Mouse (Mus musculus) gastrocnemius, adult 2 months (tissue): Measurements from ENCODE around the gene Adamts10. TPM values are rescaled to one million over a fixed set of nuclear protein-coding genes. Genes with fewer than 3 reads are reported as not detected.

Experiments
- DNase-seq: peaks from one replicate; pipeline ENCODE4 v3.0.0; 2022
- H3K27ac ChIP-seq: fragments of 200-600 bp; 2 replicates; pipeline ENCODE4 v1.8.1; 2022; ENCODE audit warnings: mild to moderate bottlenecking
- H3K4me3 ChIP-seq: fragments of 200-600 bp; 2 replicates; pipeline ENCODE4 v1.8.1; 2022; ENCODE audit warnings: mild to moderate bottlenecking, moderate library complexity
- CTCF ChIP-seq: fragments of 200-600 bp; IDR thresholded peaks from 2 replicates; pipeline ENCODE4 v1.8.1; 2022; ENCODE audit warnings: antibody characterized with exemption, mild to moderate bottlenecking, moderate library complexity
- intact Hi-C: fragments of 180-260 bp; cut with DNase I; formaldehyde crosslinking; loops from one replicate; pipeline ENCODE4 v1.15.1; 2025
- long read RNA-seq, 2 experiments: library from polyadenylated mRNA; stranded (forward); transcript quantifications; one replicate each; pipeline ENCODE4 v2.0.0; 2021
- total RNA-seq, 2 experiments: library from RNA; stranded (reverse); gene quantifications; 2 replicates each; pipeline ENCODE4 v1.2.3; 2021

The Adamts10 gene
- 1 to 10 TPM; 7.4 TPM for total RNA-seq
- long read RNA-seq, experiment 1, full-length matches to known transcripts: 2 of 9 reads
- long read RNA-seq, experiment 1, partial matches to known transcripts: 0 of 9 reads
- long read RNA-seq, experiment 1, other reads (novel, unspliced or antisense): 7 of 9 reads
- long read RNA-seq, experiment 2, full-length matches to known transcripts: 2 of 5 reads
- long read RNA-seq, experiment 2, partial matches to known transcripts: 0 of 5 reads
- long read RNA-seq, experiment 2, other reads (novel, unspliced or antisense): 3 of 5 reads

- DNase-seq: peak; percentile 86
- Histone ChIP-seq H3K4me3 (peak within 1 kb of the TSS; percentile 77), H3K27ac (peak within 1 kb of the TSS; percentile 89)
- TF ChIP-seq CTCF: no peak
- intact Hi-C loops: no loop called here
These were observed at the start of gene Adamts10 for GRCm38 (mm10) chr17:33523918-33524755. Gene Adamts10 (plus strand): TSS chr17:33524204.

GRCm38 (mm10) chr17:33484020-33484419 is 40.0 kb upstream of the Adamts10 start:
- H3K27ac ChIP-seq: no peak overlapping the region
- TF ChIP-seq CTCF: no peak
- intact Hi-C loops: no loop called here
- no peak overlapping the region for H3K4me3 ChIP-seq
- no peak for DNase-seq

DNA sequence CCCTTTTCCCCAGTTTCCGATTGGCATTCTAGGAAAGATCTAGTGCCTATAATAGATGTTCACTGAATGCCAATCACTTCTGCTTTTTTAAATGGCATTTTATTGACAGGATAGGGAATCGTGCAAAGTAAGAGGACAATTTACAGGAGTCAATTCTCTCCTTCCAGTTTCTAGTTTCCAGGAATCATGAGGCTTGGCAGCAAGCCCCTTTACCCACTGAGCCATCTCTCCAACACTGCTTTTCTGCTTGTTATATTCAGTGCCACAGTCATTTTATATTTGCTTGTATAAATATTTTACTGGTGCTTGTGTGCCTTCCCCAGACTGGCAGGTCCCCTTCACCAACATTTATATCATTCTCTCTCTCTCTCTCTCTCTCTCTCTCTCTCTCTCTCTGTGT is 36.8 kb upstream of the Adamts10 start:
- DNase-seq: no peak
- no peak for TF ChIP-seq CTCF
- Histone ChIP-seq H3K4me3 (no peak overlapping the region), H3K27ac (no peak overlapping the region)
- intact Hi-C loops: no loop called here

DNA sequence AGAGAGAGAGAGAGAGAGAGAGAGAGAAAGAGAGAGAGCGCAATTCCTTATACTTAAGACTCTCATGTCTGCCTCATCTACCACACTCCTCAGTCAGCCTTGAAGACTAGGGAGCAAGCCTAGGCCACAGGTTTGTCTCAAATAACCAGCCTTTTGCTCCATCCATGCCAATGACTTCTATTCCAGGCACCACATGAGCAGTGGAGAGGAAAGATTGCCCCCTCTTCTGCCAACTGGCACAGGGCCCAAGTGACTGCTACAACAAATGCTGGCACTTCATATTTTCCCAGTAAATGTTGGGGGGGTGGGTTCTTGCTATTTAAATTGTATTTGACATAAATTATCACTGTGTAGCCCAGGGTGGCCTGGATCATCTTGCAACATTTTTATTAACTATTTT is 36.4 kb upstream of the Adamts10 start:
- intact Hi-C loops: no loop called here
- H3K27ac ChIP-seq: no peak overlapping the region
- no peak overlapping the region for H3K4me3 ChIP-seq
- no peak for TF ChIP-seq CTCF
- DNase-seq: peak; percentile 66

DNA sequence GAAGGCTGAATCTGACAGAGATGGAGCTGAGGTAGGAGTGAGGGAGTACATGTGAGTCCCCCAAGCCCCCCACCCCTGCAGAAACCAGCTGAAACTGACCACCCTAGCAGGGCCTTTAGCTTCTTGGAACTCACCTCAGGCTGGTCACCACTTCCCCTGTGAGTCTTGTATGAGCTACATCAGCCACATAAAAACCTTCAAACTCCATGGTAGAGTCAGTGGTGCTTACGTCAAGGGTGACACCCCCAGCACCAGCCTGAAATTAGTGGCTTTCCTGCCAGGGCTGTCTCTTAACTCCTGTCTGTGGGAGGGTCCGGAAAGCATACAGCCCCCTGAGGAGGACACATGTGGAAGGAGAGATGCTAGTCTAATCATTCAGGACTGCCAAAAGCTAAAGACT is 32.6 kb upstream of the Adamts10 start:
- H3K27ac ChIP-seq: no peak overlapping the region
- no peak for TF ChIP-seq CTCF
- H3K4me3 ChIP-seq: no peak overlapping the region
- no peak for DNase-seq
- intact Hi-C loops: no loop called here

GRCm38 (mm10) chr17:33493065-33493464 is 30.9 kb upstream of the Adamts10 start:
- DNase-seq: peak; percentile 21
- peak; percentile 66 for TF ChIP-seq CTCF
- Histone ChIP-seq H3K4me3 (no peak overlapping the region), H3K27ac (no peak overlapping the region)
- intact Hi-C loops: no loop called here

- intact Hi-C loops: no loop called here
- no peak overlapping the region for H3K27ac ChIP-seq
- no peak for TF ChIP-seq CTCF
These were observed 29.4 kb upstream of the Adamts10 start for GRCm38 (mm10) chr17:33494586-33494985.

GRCm38 (mm10) chr17:33498918-33499317 is 25.1 kb upstream of the Adamts10 start:
- intact Hi-C loops: no loop called here

More at GRCm38 (mm10) chr17:33494586-33494985, 29.4 kb upstream of the Adamts10 start:
- DNase-seq: no peak
- no peak overlapping the region for H3K4me3 ChIP-seq

GRCm38 (mm10) chr17:33508386-33508785 is 15.6 kb upstream of the Adamts10 start:
- TF ChIP-seq CTCF: no peak
- H3K4me3 ChIP-seq: no peak overlapping the region
- H3K27ac ChIP-seq: no peak overlapping the region
- DNase-seq: no peak
- intact Hi-C loops: no loop called here

More at GRCm38 (mm10) chr17:33498918-33499317, 25.1 kb upstream of the Adamts10 start:
- no peak overlapping the region for H3K4me3 ChIP-seq
- H3K27ac ChIP-seq: no peak overlapping the region
- no peak for DNase-seq
- no peak for TF ChIP-seq CTCF

DNA sequence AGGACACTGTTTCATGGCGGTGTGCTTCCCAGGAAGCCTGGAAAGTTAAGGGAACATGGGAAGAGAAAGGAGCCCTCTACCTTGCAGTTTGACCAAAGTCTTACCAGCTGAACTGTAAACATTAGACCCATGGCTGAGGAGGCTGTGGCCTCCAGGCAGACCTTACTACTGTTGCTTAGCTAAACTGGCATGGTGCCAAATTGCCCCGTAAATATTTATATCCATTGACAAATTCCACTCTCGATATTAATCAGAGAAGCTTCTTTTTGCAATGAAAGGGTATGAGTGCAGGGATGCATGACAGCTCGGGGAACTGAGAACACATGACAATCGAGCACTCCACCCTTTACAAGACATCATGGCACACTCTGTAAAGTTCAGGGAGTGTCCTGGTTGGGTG is 13.8 kb upstream of the Adamts10 start:
- Histone ChIP-seq H3K4me3 (no peak overlapping the region), H3K27ac (no peak overlapping the region)
- no peak for DNase-seq
- TF ChIP-seq CTCF: no peak
- intact Hi-C loops: no loop called here

- TF ChIP-seq CTCF: no peak
- intact Hi-C loops: no loop called here
- no peak for DNase-seq
- H3K4me3 ChIP-seq: no peak overlapping the region
- H3K27ac ChIP-seq: no peak overlapping the region
These were observed 11.3 kb upstream of the Adamts10 start for GRCm38 (mm10) chr17:33512441-33513415.

- DNase-seq: no peak
- Histone ChIP-seq H3K4me3 (no peak overlapping the region), H3K27ac (no peak overlapping the region)
- intact Hi-C loops: no loop called here
- TF ChIP-seq CTCF: peak; percentile 27; the same call in 1 of the 2 replicates
These were observed 10.1 kb upstream of the Adamts10 start for GRCm38 (mm10) chr17:33513874-33514273.
